Mouse (Mus musculus) hindbrain, embryonic 13.5 days (tissue): ENCODE results near the gene Dynlrb2. TPM values are rescaled to one million over a fixed set of nuclear protein-coding genes. Genes with fewer than 3 reads are reported as not detected.
A peak's percentile ranks its signal among the peaks of the same experiment; 100 is the strongest.

Experiments
- ATAC-seq: fragments of 200-750 bp; cut with Nextera tagmentation; 2 replicates; pipeline ENCODE4 v1.8.0; 2017; ENCODE audit warnings: moderate TSS enrichment; ENCODE audit not compliant: low FRiP score
- H3K27ac ChIP-seq: fragments of 300-500 bp; sonication (generic); 2 replicates; pipeline ENCODE4 v1.5.1; 2015; ENCODE audit warnings: inconsistent platforms, mild to moderate bottlenecking, moderate library complexity
- H3K27me3 ChIP-seq: fragments of 300-500 bp; sonication (generic); 2 replicates; pipeline ENCODE4 v1.6.1; 2015; ENCODE audit warnings: mild to moderate bottlenecking, inconsistent platforms
- H3K36me3 ChIP-seq: fragments of 300-500 bp; sonication (generic); 2 replicates; pipeline ENCODE4 v1.6.1; 2015; ENCODE audit warnings: mild to moderate bottlenecking, inconsistent platforms
- H3K4me1 ChIP-seq: fragments of 300-500 bp; sonication (generic); replicated peaks from 2 replicates; pipeline ENCODE4 v1.6.1; 2015; ENCODE audit warnings: inconsistent platforms
- H3K4me2 ChIP-seq: fragments of 300-500 bp; sonication (generic); 2 replicates; pipeline ENCODE4 v1.6.1; 2015; ENCODE audit warnings: inconsistent platforms, mild to moderate bottlenecking, moderate library complexity
- H3K4me3 ChIP-seq: fragments of 300-500 bp; sonication (generic); 2 replicates; pipeline ENCODE4 v1.5.1; 2015; ENCODE audit warnings: mild to moderate bottlenecking, inconsistent platforms
- H3K9ac ChIP-seq: fragments of 300-500 bp; sonication (generic); 2 replicates; pipeline ENCODE4 v1.6.1; 2015; ENCODE audit warnings: mild to moderate bottlenecking, inconsistent platforms
- H3K9me3 ChIP-seq: fragments of 300-500 bp; sonication (generic); 2 replicates; pipeline ENCODE4 v1.6.1; 2016; ENCODE audit warnings: inconsistent platforms
- WGBS: fragments of 180-500 bp; shearing (Covaris S2); methylation state at CpG from one replicate; pipeline ENCODE4 v1.1.7; 2015; 5-methylcytosine and 5-hydroxymethylcytosine counted together
- polyA plus RNA-seq: library from polyadenylated mRNA; unstranded; fragments of >200 nt; fragmentation: Nextera tagmentation; extraction: Ambion mirVana; gene quantifications from 2 replicates; pipeline ENCODE4 v1.2.1, GENCODE M21; 2015

Dynlrb2 gene
- 12.7 and 27.0 TPM in 2 replicates for polyA plus RNA-seq

GRCm38 (mm10) chr8:116504477-116505120 is at the start of gene Dynlrb2:
Gene Dynlrb2 (plus strand): TSS chr8:116504974.
- H3K27ac ChIP-seq = peak within 1 kb of the TSS; percentile 67
- peak within 1 kb of the TSS; percentile 48 for H3K4me3 ChIP-seq
- no peaks in the 10 kb centered on the region for H3K36me3 ChIP-seq
- 8% methylated on average over 19 of the region's 19 CpGs for WGBS
- peak; percentile 92 for ATAC-seq
- H3K27me3 ChIP-seq = no peaks in the 10 kb centered on the region
- H3K4me1 ChIP-seq = peaks cover 9% of the 10 kb centered on the region
- peak within 1 kb of the TSS; percentile 71 for H3K9ac ChIP-seq
- peak within 1 kb of the TSS; percentile 78 for H3K4me2 ChIP-seq
- H3K9me3 ChIP-seq = no peaks in the 10 kb centered on the region

- Histone ChIP-seq H3K27ac (no peak overlapping the region), H3K4me2 (no peak overlapping the region), H3K36me3 (no peaks in the 10 kb centered on the region), H3K4me1 (no peaks in the 10 kb centered on the region), H3K9ac (no peak overlapping the region), H3K9me3 (no peaks in the 10 kb centered on the region), H3K4me3 (no peak overlapping the region), H3K27me3 (no peaks in the 10 kb centered on the region)
- ATAC-seq = no peak
- 73% methylated on average over 10 of the region's 11 CpGs for WGBS
Observed at GRCm38 (mm10) chr8:116458569-116458968, 46.2 kb upstream of the Dynlrb2 start.

GRCm38 (mm10) chr8:116461472-116461871 is 43.3 kb upstream of the Dynlrb2 start:
- H3K4me2 ChIP-seq = no peak overlapping the region
- H3K4me1 ChIP-seq = no peaks in the 10 kb centered on the region
- H3K36me3 ChIP-seq = no peaks in the 10 kb centered on the region
- WGBS = 86% methylated on average over 4 of the region's 4 CpGs
- H3K27ac ChIP-seq = no peak overlapping the region
- ATAC-seq = no peak
- no peak overlapping the region for H3K9ac ChIP-seq
- no peaks in the 10 kb centered on the region for H3K27me3 ChIP-seq
- H3K9me3 ChIP-seq = no peaks in the 10 kb centered on the region
- H3K4me3 ChIP-seq = no peak overlapping the region

GRCm38 (mm10) chr8:116466586-116466985 is 38.2 kb upstream of the Dynlrb2 start:
- Histone ChIP-seq H3K9me3 (no peaks in the 10 kb centered on the region), H3K27me3 (no peaks in the 10 kb centered on the region), H3K4me3 (no peak overlapping the region), H3K4me1 (no peaks in the 10 kb centered on the region), H3K4me2 (no peak overlapping the region), H3K36me3 (no peaks in the 10 kb centered on the region), H3K27ac (no peak overlapping the region), H3K9ac (no peak overlapping the region)
- 87% methylated on average over 7 of the region's 7 CpGs for WGBS
- ATAC-seq = no peak

GRCm38 (mm10) chr8:116467027-116467426 is 37.7 kb upstream of the Dynlrb2 start:
- no peak for ATAC-seq
- Histone ChIP-seq H3K4me1 (no peaks in the 10 kb centered on the region), H3K9me3 (no peaks in the 10 kb centered on the region), H3K27ac (no peak overlapping the region), H3K4me3 (no peak overlapping the region), H3K4me2 (no peak overlapping the region), H3K36me3 (no peaks in the 10 kb centered on the region), H3K27me3 (no peaks in the 10 kb centered on the region), H3K9ac (no peak overlapping the region)
- 94% methylated on average over 1 of the region's 1 CpGs for WGBS

- no peak overlapping the region for H3K4me2 ChIP-seq
Observed at GRCm38 (mm10) chr8:116477941-116478340, 26.8 kb upstream of the Dynlrb2 start.

GRCm38 (mm10) chr8:116478681-116479080 is 26.1 kb upstream of the Dynlrb2 start:
- H3K9me3 ChIP-seq = no peaks in the 10 kb centered on the region
- no peak overlapping the region for H3K9ac ChIP-seq
- ATAC-seq = no peak
- no peak overlapping the region for H3K27ac ChIP-seq
- H3K27me3 ChIP-seq = no peaks in the 10 kb centered on the region
- H3K36me3 ChIP-seq = no peaks in the 10 kb centered on the region
- H3K4me2 ChIP-seq = no peak overlapping the region
- no peak overlapping the region for H3K4me3 ChIP-seq
- H3K4me1 ChIP-seq = no peaks in the 10 kb centered on the region

More at GRCm38 (mm10) chr8:116477941-116478340, 26.8 kb upstream of the Dynlrb2 start:
- no peak overlapping the region for H3K4me3 ChIP-seq
- H3K27ac ChIP-seq = no peak overlapping the region
- no peaks in the 10 kb centered on the region for H3K27me3 ChIP-seq
- H3K9me3 ChIP-seq = no peaks in the 10 kb centered on the region
- no peak for ATAC-seq
- H3K9ac ChIP-seq = no peak overlapping the region
- H3K4me1 ChIP-seq = no peaks in the 10 kb centered on the region
- 86% methylated on average over 9 of the region's 9 CpGs for WGBS
- H3K36me3 ChIP-seq = no peaks in the 10 kb centered on the region

- ATAC-seq = no peak
- Histone ChIP-seq H3K4me3 (no peak overlapping the region), H3K27me3 (no peaks in the 10 kb centered on the region), H3K9ac (no peak overlapping the region), H3K9me3 (no peaks in the 10 kb centered on the region), H3K27ac (no peak overlapping the region), H3K36me3 (no peaks in the 10 kb centered on the region), H3K4me1 (no peaks in the 10 kb centered on the region), H3K4me2 (no peak overlapping the region)
- WGBS = 38% methylated on average over 7 of the region's 7 CpGs
Observed at GRCm38 (mm10) chr8:116480894-116481293, 23.9 kb upstream of the Dynlrb2 start.

- no peak for ATAC-seq
- H3K27ac ChIP-seq = no peak overlapping the region
- no peaks in the 10 kb centered on the region for H3K4me1 ChIP-seq
- H3K4me3 ChIP-seq = no peak overlapping the region
- 54% methylated on average over 3 of the region's 3 CpGs for WGBS
- H3K4me2 ChIP-seq = no peak overlapping the region
- no peaks in the 10 kb centered on the region for H3K27me3 ChIP-seq
- no peaks in the 10 kb centered on the region for H3K36me3 ChIP-seq
- no peak overlapping the region for H3K9ac ChIP-seq
- H3K9me3 ChIP-seq = no peaks in the 10 kb centered on the region
Observed at GRCm38 (mm10) chr8:116482738-116483137, 22.0 kb upstream of the Dynlrb2 start.

GRCm38 (mm10) chr8:116484087-116484486 is 20.7 kb upstream of the Dynlrb2 start:
- H3K9me3 ChIP-seq = no peaks in the 10 kb centered on the region
- H3K36me3 ChIP-seq = no peaks in the 10 kb centered on the region
- 36% methylated on average over 2 of the region's 2 CpGs for WGBS
- H3K4me1 ChIP-seq = no peaks in the 10 kb centered on the region
- H3K9ac ChIP-seq = no peak overlapping the region
- H3K4me2 ChIP-seq = no peak overlapping the region
- no peak overlapping the region for H3K27ac ChIP-seq
- ATAC-seq = no peak
- H3K27me3 ChIP-seq = no peaks in the 10 kb centered on the region
- H3K4me3 ChIP-seq = no peak overlapping the region

- Histone ChIP-seq H3K4me1 (no peaks in the 10 kb centered on the region), H3K27me3 (no peaks in the 10 kb centered on the region), H3K27ac (no peak overlapping the region), H3K4me2 (no peak overlapping the region), H3K4me3 (no peak overlapping the region), H3K36me3 (no peaks in the 10 kb centered on the region), H3K9me3 (no peaks in the 10 kb centered on the region), H3K9ac (no peak overlapping the region)
- 85% methylated on average over 2 of the region's 2 CpGs for WGBS
- no peak for ATAC-seq
Observed at GRCm38 (mm10) chr8:116488546-116488945, 16.2 kb upstream of the Dynlrb2 start.

- 91% methylated on average over 7 of the region's 7 CpGs for WGBS
- Histone ChIP-seq H3K27me3 (no peaks in the 10 kb centered on the region), H3K9ac (no peak overlapping the region), H3K9me3 (no peaks in the 10 kb centered on the region), H3K4me3 (no peak overlapping the region), H3K36me3 (no peaks in the 10 kb centered on the region), H3K27ac (no peak overlapping the region), H3K4me1 (peaks cover 9% of the 10 kb centered on the region), H3K4me2 (no peak overlapping the region)
- ATAC-seq = no peak
Observed at GRCm38 (mm10) chr8:116500057-116500809, 4.5 kb upstream of the Dynlrb2 start.

GRCm38 (mm10) chr8:116508721-116509120 is 3.9 kb downstream of the Dynlrb2 start:
- H3K9ac ChIP-seq = no peak overlapping the region
- no peak overlapping the region for H3K4me3 ChIP-seq
- 88% methylated on average over 5 of the region's 5 CpGs for WGBS
- H3K27ac ChIP-seq = no peak overlapping the region
- H3K27me3 ChIP-seq = no peaks in the 10 kb centered on the region
- no peaks in the 10 kb centered on the region for H3K9me3 ChIP-seq
- H3K4me1 ChIP-seq = peaks cover 9% of the 10 kb centered on the region
- no peak for ATAC-seq
- H3K36me3 ChIP-seq = no peaks in the 10 kb centered on the region
- no peak overlapping the region for H3K4me2 ChIP-seq
